Mouse (Mus musculus) brain, embryonic 14.5 days (tissue): ENCODE measurements around the gene Dtnb.

Source experiments
- CTCF ChIP-seq: fragments of 200-500 bp; IDR thresholded peaks from 2 replicates; pipeline ENCODE4 v1.5.1; 2012; ENCODE audit warnings: inconsistent platforms, mild to moderate bottlenecking, moderate library complexity, borderline replicate concordance; ENCODE audit not compliant: insufficient read depth, insufficient read length; ENCODE audit errors: extremely low read depth
- POLR2A ChIP-seq: fragments of 200-500 bp; IDR thresholded peaks from 2 replicates; pipeline ENCODE4 v1.6.1; 2012; ENCODE audit warnings: mild to moderate bottlenecking, inconsistent platforms, borderline replicate concordance; ENCODE audit not compliant: poor library complexity, insufficient read depth, insufficient read length, severe bottlenecking; ENCODE audit errors: extremely low read depth

DNA sequence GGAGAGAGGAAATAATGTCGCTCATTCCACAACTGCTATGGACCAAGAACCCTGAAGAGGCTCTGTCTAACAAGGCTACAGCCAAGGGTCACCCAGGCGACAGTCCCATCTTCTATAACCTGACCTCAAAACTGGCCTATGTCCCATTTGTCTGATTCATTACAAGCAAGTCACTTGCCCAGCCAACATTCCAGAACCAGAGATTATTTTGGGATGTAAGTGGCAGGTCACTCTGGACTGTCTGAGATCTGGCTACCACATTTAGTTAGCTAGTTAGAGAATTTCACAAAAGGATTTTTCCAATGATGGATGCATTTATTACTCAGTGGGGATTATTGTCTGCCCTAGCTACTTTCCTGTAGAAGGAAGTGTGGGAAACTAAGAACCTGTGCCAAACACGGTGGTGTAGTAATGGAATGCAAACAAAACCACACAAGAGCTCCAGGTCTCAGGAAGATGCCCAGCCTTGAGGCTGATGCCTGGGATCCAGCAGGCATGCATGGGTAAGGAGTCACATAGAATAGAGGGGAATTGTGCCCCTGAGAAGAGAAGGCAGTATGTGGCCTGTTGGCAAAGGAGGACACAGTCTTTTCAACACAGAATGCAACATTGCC is 192.1 kb downstream of the Dtnb start:
- TF ChIP-seq CTCF (no peak), POLR2A (no peak)
